Mouse (Mus musculus): Measurements from ENCODE around the gene Camta1. TPM values are rescaled to one million over a fixed set of nuclear protein-coding genes. Genes with fewer than 3 reads are reported as not detected.

The Camta1 gene
- polyA plus RNA-seq, 1 experiment from 2014 or later: 66.4 TPM

DNA sequence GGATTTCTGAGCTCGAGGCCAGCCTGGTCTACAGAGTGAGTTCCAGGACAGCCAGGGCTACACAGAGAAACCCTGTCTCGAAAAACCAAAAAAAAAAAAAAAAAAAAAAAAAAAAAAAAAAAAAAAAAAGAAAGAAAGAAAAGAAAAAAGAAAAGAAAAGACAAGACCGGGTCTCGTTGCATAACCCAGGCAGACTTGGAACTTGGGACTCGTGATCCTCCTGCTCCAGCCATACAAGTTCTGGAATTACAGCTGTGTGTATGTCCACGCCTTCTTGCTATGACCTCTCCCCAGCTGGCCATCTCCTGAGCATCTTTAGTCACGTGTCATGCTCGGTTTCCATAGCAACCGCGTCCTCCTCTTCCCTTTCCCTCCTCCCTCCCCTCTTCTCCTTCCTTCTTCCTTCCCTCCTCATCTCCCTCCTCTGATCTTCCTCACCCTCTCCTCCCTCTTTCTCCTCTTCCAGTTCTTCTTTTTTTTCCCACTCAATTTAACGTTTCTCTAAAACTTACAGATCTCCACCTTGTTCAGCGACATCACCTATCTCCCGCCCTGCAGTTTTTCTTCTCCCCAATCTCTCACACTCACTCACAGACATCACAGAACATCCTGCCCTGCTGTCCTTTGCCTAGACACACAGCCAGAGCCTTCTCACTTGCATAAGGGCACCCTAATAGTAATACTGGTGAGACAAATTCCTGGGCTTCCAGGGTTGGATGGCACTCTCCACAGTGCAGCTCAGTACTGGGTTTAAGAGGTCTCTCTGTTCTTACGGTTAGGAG, 934.6 kb downstream of the Camta1 start:
- no peak for ATAC-seq (ENCODE audit: insufficient number of reproducible peaks, low FRiP score, low TSS enrichment, low read depth)
- H3K4me3 ChIP-seq: no peak overlapping the region
- H3K9ac ChIP-seq: no peak overlapping the region
- no peaks in the 10 kb centered on the region for H3K9me3 ChIP-seq
- no peaks in the 10 kb centered on the region for H3K4me1 ChIP-seq
- no peak overlapping the region for H3K4me2 ChIP-seq
- 54% methylated on average over 14 of the region's 14 CpGs for WGBS
- no peaks in the 10 kb centered on the region for H3K36me3 ChIP-seq
- H3K27ac ChIP-seq: no peak overlapping the region
- H3K27me3 ChIP-seq: no peaks in the 10 kb centered on the region

- Histone ChIP-seq H3K9ac (no peak overlapping the region), H3K4me2 (no peak overlapping the region), H3K27me3 (no peaks in the 10 kb centered on the region), H3K4me3 (no peak overlapping the region), H3K9me3 (no peaks in the 10 kb centered on the region), H3K27ac (no peak overlapping the region), H3K36me3 (no peaks in the 10 kb centered on the region), H3K4me1 (no peaks in the 10 kb centered on the region)
- no peak for ATAC-seq (ENCODE audit: insufficient number of reproducible peaks, low FRiP score, low TSS enrichment, low read depth)
- WGBS: 57% methylated on average over 5 of the region's 5 CpGs
Measured at GRCm38 (mm10) chr4:150925923-150926322, 935.8 kb downstream of the Camta1 start.

DNA sequence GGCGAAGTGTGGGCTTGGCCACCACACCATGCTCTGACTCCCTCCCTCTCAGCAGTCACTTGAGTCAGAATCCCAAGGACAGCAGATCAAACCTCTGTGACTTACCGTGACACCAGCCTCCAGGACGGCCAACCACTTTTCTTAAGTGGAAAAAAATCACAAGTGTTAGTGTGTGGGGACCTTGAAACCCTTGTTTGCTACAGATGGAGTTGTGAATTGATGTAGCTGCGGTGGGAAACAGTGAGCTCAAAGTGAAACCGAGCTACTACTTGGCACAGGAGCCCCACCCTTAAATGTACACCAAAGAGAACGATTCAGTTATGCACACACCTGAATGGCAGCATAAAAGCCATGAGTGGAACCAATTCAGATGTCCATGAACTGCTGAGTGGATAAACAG, 936.7 kb downstream of the Camta1 start:
- ATAC-seq (ENCODE audit: insufficient number of reproducible peaks, low FRiP score, low TSS enrichment, low read depth): no peak
- no peaks in the 10 kb centered on the region for H3K9me3 ChIP-seq
- no peaks in the 10 kb centered on the region for H3K36me3 ChIP-seq
- no peak overlapping the region for H3K4me3 ChIP-seq
- H3K4me1 ChIP-seq: no peaks in the 10 kb centered on the region
- no peak overlapping the region for H3K4me2 ChIP-seq
- WGBS: 85% methylated on average over 6 of the region's 6 CpGs
- H3K27ac ChIP-seq: no peak overlapping the region
- no peaks in the 10 kb centered on the region for H3K27me3 ChIP-seq
- no peak overlapping the region for H3K9ac ChIP-seq

DNA sequence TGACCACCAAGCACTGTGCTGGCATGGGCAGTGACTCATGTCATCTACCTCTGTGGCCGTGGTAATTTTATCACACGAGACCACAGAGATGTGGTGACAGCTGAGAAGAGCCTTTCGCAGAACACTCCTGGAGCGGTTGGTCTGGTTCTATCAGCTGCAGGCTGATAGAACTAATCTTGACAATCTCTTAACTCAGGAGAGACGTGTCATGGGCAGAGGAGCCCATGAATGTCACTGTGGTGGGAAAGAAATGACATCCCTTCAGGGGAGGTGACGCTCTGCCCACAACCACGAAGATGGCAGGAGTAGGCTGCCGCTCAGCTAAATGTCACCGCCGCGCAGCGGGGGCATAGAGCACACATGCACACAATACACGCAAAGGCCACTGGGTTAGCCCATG, 937.4 kb downstream of the Camta1 start:
- 78% methylated on average over 13 of the region's 13 CpGs for WGBS
- H3K4me3 ChIP-seq: no peak overlapping the region
- no peak overlapping the region for H3K27ac ChIP-seq
- no peaks in the 10 kb centered on the region for H3K27me3 ChIP-seq
- H3K9ac ChIP-seq: no peak overlapping the region
- H3K4me1 ChIP-seq: no peaks in the 10 kb centered on the region
- no peak for ATAC-seq (ENCODE audit: insufficient number of reproducible peaks, low FRiP score, low TSS enrichment, low read depth)
- H3K9me3 ChIP-seq: no peaks in the 10 kb centered on the region
- no peak overlapping the region for H3K4me2 ChIP-seq
- H3K36me3 ChIP-seq: no peaks in the 10 kb centered on the region

DNA sequence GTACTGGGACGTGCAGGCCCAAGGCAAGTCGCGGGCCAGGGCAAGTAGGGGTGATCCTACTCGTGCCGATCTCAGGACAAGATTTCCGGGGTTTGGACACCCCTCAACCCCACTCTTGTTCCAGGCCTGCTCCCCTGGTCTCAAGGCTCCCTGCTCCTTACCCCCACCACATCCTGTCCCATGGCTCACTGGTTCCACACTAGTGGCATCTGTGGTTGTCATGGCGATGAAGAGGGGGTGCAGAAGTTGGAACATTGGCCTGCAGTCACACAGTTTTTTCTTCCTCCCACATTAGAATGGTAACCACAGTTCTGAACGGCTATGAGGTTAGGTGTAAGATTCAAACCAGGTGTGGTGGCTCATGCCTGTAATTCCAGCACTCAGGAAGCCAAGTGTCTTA, 940.5 kb downstream of the Camta1 start:
- ATAC-seq (ENCODE audit: insufficient number of reproducible peaks, low FRiP score, low TSS enrichment, low read depth): no peak
- H3K9ac ChIP-seq: no peak overlapping the region
- H3K27ac ChIP-seq: no peak overlapping the region
- H3K4me1 ChIP-seq: no peaks in the 10 kb centered on the region
- no peak overlapping the region for H3K4me2 ChIP-seq
- H3K27me3 ChIP-seq: no peaks in the 10 kb centered on the region
- no peak overlapping the region for H3K4me3 ChIP-seq
- no peaks in the 10 kb centered on the region for H3K36me3 ChIP-seq
- 74% methylated on average over 8 of the region's 8 CpGs for WGBS
- no peaks in the 10 kb centered on the region for H3K9me3 ChIP-seq

DNA sequence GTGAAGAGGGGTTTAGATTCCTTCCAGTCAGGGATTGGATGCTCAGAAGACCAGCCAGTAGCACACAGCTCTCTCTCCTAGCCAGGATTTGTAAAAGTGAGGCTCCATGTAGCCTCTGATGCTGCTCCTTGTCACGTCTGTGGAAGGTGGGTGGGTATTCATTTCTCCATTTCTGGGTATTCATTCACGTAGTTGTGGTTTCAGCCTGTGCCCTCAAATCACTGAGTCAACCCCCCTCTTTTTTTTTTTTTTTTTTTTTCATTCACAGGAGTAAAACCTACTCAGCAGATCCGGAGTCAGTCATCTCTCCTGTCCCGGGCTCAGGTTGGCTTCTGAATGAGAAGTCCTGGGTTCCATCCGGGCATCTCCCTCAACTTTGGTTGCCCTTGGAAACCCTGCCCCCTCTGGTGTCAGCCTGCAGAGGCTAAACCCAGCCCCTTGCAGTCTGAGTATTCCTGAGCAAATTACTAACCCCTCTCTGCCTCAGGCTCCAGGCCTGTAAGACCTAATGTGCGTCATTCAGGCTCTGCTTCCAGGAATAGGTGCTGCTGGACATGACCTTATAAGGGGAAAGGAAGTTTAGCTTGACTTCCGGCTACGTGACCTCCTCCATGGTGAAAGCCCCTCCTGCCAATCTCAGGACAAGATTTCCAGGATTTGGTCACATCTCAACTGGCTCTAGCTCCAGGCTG, 944.2 kb downstream of the Camta1 start:
- no peaks in the 10 kb centered on the region for H3K36me3 ChIP-seq
- no peak overlapping the region for H3K9ac ChIP-seq
- H3K9me3 ChIP-seq: no peaks in the 10 kb centered on the region
- 71% methylated on average over 8 of the region's 8 CpGs for WGBS
- no peak overlapping the region for H3K4me3 ChIP-seq
- no peak overlapping the region for H3K4me2 ChIP-seq
- no peaks in the 10 kb centered on the region for H3K27me3 ChIP-seq
- no peak overlapping the region for H3K27ac ChIP-seq
- ATAC-seq (ENCODE audit: insufficient number of reproducible peaks, low FRiP score, low TSS enrichment, low read depth): no peak
- peaks cover 14% of the 10 kb centered on the region for H3K4me1 ChIP-seq

DNA sequence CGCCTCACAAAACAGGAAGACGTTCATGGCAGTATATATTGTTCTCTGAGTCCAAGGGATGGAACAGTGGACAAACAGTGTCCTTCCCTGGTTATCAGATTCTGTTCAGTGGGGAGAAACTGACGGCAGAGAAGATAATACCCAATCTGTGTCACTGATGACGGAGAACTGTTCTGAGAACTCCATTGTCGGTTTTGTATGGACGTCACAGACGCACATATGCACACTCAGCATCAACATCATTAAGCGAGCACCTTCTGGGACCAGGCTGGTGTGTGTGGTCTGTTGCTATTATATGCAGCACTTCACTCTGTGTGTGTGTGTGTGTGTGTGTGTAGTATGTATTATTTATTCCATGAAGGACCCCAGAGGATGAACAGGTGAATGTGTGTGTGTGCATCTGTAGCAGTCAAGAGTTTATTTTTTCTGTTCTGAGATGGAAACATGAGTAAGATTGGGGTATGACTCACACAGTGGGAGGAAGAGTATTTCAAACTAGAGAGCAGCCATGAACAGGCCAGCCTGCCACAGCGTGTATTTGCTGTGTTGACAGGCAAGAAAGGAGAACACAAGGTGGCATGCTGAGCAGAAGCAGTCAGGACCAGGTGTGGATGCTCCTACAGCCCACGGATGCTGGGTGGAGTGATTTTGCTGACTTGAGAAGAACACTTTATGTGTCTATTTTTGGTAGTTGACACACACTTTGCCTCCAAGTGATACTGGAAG, 946.3 kb downstream of the Camta1 start:
- no peaks in the 10 kb centered on the region for H3K27me3 ChIP-seq
- peak overlapping the region; percentile 92 for H3K27ac ChIP-seq
- H3K4me3 ChIP-seq: peak overlapping the region; percentile 64
- no peaks in the 10 kb centered on the region for H3K9me3 ChIP-seq
- H3K4me1 ChIP-seq: peaks cover 14% of the 10 kb centered on the region
- no peak for ATAC-seq (ENCODE audit: insufficient number of reproducible peaks, low FRiP score, low TSS enrichment, low read depth)
- peak overlapping the region; percentile 58 for H3K4me2 ChIP-seq
- 51% methylated on average over 10 of the region's 10 CpGs for WGBS
- peak overlapping the region; percentile 87 for H3K9ac ChIP-seq
- no peaks in the 10 kb centered on the region for H3K36me3 ChIP-seq

- peak; percentile 91 for ATAC-seq (ENCODE audit: insufficient number of reproducible peaks, low FRiP score, low TSS enrichment, low read depth)
- Histone ChIP-seq H3K9ac (peak within 1 kb of the TSS; percentile 87), H3K4me1 (peaks cover 18% of the 10 kb centered on the region), H3K27me3 (no peaks in the 10 kb centered on the region), H3K27ac (peak within 1 kb of the TSS; percentile 92), H3K4me2 (peak within 1 kb of the TSS; percentile 58), H3K4me3 (peak within 1 kb of the TSS; percentile 64), H3K36me3 (no peaks in the 10 kb centered on the region), H3K9me3 (no peaks in the 10 kb centered on the region)
- WGBS: under 1% methylated on average over 48 of the region's 48 CpGs
Measured at GRCm38 (mm10) chr4:150914290-150914733, 947.4 kb downstream of the Camta1 start, which contains the start of the genes Park7 and Tnfrsf9. Park7 (minus strand) TSS chr4:150914437. Tnfrsf9 (plus strand) TSS chr4:150914562.

DNA sequence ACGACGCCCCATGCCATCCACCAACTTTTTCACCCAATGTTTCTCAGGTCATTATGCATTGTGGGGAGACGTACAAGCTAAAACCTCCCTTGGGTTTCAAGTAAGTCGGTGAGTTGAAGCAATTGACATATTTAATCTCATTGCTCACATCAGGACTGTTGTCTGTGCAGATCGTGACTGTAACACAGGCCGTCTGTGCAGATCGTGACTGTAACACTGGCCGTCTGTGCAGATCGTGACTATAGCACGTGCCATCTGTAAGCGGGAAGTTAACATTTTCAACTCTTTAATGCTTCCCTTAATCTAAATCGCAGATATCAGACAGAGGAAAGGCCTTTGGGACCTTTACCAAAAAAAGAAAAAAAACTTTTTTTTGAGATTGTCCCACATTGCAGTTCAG, 947.9 kb downstream of the Camta1 start:
- no peaks in the 10 kb centered on the region for H3K27me3 ChIP-seq
- 15% methylated on average over 12 of the region's 12 CpGs for WGBS
- H3K4me2 ChIP-seq: peak overlapping the region; percentile 58
- no peaks in the 10 kb centered on the region for H3K36me3 ChIP-seq
- peak overlapping the region; percentile 64 for H3K4me3 ChIP-seq
- H3K9ac ChIP-seq: peak overlapping the region; percentile 44
- ATAC-seq (ENCODE audit: insufficient number of reproducible peaks, low FRiP score, low TSS enrichment, low read depth): no peak
- H3K4me1 ChIP-seq: peaks cover 22% of the 10 kb centered on the region
- peak overlapping the region; percentile 92 for H3K27ac ChIP-seq
- H3K9me3 ChIP-seq: no peaks in the 10 kb centered on the region

GRCm38 (mm10) chr4:150910164-150910951, 951.3 kb downstream of the Camta1 start:
- 87% methylated on average over 19 of the region's 19 CpGs for WGBS
- no peak overlapping the region for H3K9ac ChIP-seq
- H3K27me3 ChIP-seq: no peaks in the 10 kb centered on the region
- no peaks in the 10 kb centered on the region for H3K9me3 ChIP-seq
- H3K36me3 ChIP-seq: peaks cover 12% of the 10 kb centered on the region
- H3K27ac ChIP-seq: peak overlapping the region; percentile 79
- H3K4me1 ChIP-seq: peaks cover 28% of the 10 kb centered on the region
- H3K4me2 ChIP-seq: peak overlapping the region; percentile 66
- ATAC-seq (ENCODE audit: insufficient number of reproducible peaks, low FRiP score, low TSS enrichment, low read depth): no peak
- peak overlapping the region; percentile 97 for H3K4me3 ChIP-seq

GRCm38 (mm10) chr4:150909451-150910156, 952.1 kb downstream of the Camta1 start:
- Histone ChIP-seq H3K27ac (peak overlapping the region; percentile 90), H3K9me3 (no peaks in the 10 kb centered on the region), H3K36me3 (peaks cover 17% of the 10 kb centered on the region), H3K4me3 (peak overlapping the region; percentile 97), H3K4me2 (peak overlapping the region; percentile 66), H3K4me1 (peaks cover 22% of the 10 kb centered on the region), H3K9ac (peak overlapping the region; percentile 93), H3K27me3 (no peaks in the 10 kb centered on the region)
- under 1% methylated on average over 56 of the region's 56 CpGs for WGBS
- ATAC-seq (ENCODE audit: insufficient number of reproducible peaks, low FRiP score, low TSS enrichment, low read depth): peak; percentile 90

All from limb, embryonic 15.5 days (tissue).